Mouse (Mus musculus): ENCODE measurements around the gene Lmo2. TPM values are rescaled to one million over a fixed set of nuclear protein-coding genes. Genes with fewer than 3 reads are reported as not detected.

Gene Lmo2
- polyA plus RNA-seq, 1 experiment from 2014 or later: 41.9 TPM

GRCm38 (mm10) chr2:103947982-103948655 is 9.7 kb upstream of the Lmo2 start:
- DNase-seq (ENCODE audit: low spot score) (no peak), ATAC-seq (replicated peaks; ENCODE audit: low FRiP score) (no peak)
- Histone ChIP-seq H3K4me3 (ENCODE audit: low read depth, low read length) (no peak overlapping the region), H3K4me1 (replicated peaks; ENCODE audit: control insufficient read depth, insufficient read depth, low read length) (no peaks in the 10 kb centered on the region), H3K9me3 (ENCODE audit: control insufficient read depth, low read length) (no peaks in the 10 kb centered on the region), H3K36me3 (ENCODE audit: control insufficient read depth, insufficient read depth, low read length) (no peaks in the 10 kb centered on the region), H3K27me3 (ENCODE audit: control insufficient read depth, insufficient read depth, low read length) (no peaks in the 10 kb centered on the region), H3K9ac (ENCODE audit: low read length) (no peak overlapping the region), H3K27ac (ENCODE audit: low read depth, low read length) (no peak overlapping the region), H3K4me2 (ENCODE audit: low read depth, low read length, severe bottlenecking) (no peak overlapping the region)
- 67% methylated on average over 8 of the region's 8 CpGs for WGBS

GRCm38 (mm10) chr2:103953050-103953835 is 4.5 kb upstream of the Lmo2 start:
- Histone ChIP-seq H3K36me3 (ENCODE audit: control insufficient read depth, insufficient read depth, low read length) (no peaks in the 10 kb centered on the region), H3K27ac (ENCODE audit: low read depth, low read length) (no peak overlapping the region), H3K4me2 (ENCODE audit: low read depth, low read length, severe bottlenecking) (no peak overlapping the region), H3K27me3 (ENCODE audit: control insufficient read depth, insufficient read depth, low read length) (no peaks in the 10 kb centered on the region), H3K4me1 (replicated peaks; ENCODE audit: control insufficient read depth, insufficient read depth, low read length) (no peaks in the 10 kb centered on the region), H3K9me3 (ENCODE audit: control insufficient read depth, low read length) (no peaks in the 10 kb centered on the region), H3K4me3 (ENCODE audit: low read depth, low read length) (no peak overlapping the region), H3K9ac (ENCODE audit: low read length) (no peak overlapping the region)
- no peak for ATAC-seq (replicated peaks; ENCODE audit: low FRiP score)
- 92% methylated on average over 6 of the region's 6 CpGs for WGBS
- DNase-seq (ENCODE audit: low spot score): no peak

GRCm38 (mm10) chr2:103955714-103956113 is 2.1 kb upstream of the Lmo2 start:
- ATAC-seq (replicated peaks; ENCODE audit: low FRiP score): no peak
- H3K9me3 ChIP-seq (ENCODE audit: control insufficient read depth, low read length): no peaks in the 10 kb centered on the region
- DNase-seq (ENCODE audit: low spot score): no peak
- H3K9ac ChIP-seq (ENCODE audit: low read length): no peak overlapping the region
- no peaks in the 10 kb centered on the region for H3K4me1 ChIP-seq (replicated peaks; ENCODE audit: control insufficient read depth, insufficient read depth, low read length)
- WGBS: 81% methylated on average over 3 of the region's 3 CpGs
- H3K36me3 ChIP-seq (ENCODE audit: control insufficient read depth, insufficient read depth, low read length): no peaks in the 10 kb centered on the region
- no peak overlapping the region for H3K4me2 ChIP-seq (ENCODE audit: low read depth, low read length, severe bottlenecking)
- no peak overlapping the region for H3K4me3 ChIP-seq (ENCODE audit: low read depth, low read length)
- H3K27ac ChIP-seq (ENCODE audit: low read depth, low read length): no peak overlapping the region
- H3K27me3 ChIP-seq (ENCODE audit: control insufficient read depth, insufficient read depth, low read length): no peaks in the 10 kb centered on the region

- Histone ChIP-seq H3K9ac (ENCODE audit: low read length) (no peak overlapping the region), H3K4me1 (replicated peaks; ENCODE audit: control insufficient read depth, insufficient read depth, low read length) (no peaks in the 10 kb centered on the region), H3K36me3 (ENCODE audit: control insufficient read depth, insufficient read depth, low read length) (no peaks in the 10 kb centered on the region), H3K27me3 (ENCODE audit: control insufficient read depth, insufficient read depth, low read length) (no peaks in the 10 kb centered on the region), H3K4me3 (ENCODE audit: low read depth, low read length) (no peak overlapping the region), H3K4me2 (ENCODE audit: low read depth, low read length, severe bottlenecking) (no peak overlapping the region), H3K9me3 (ENCODE audit: control insufficient read depth, low read length) (no peaks in the 10 kb centered on the region), H3K27ac (ENCODE audit: low read depth, low read length) (no peak overlapping the region)
- WGBS: 85% methylated on average over 6 of the region's 6 CpGs
- DNase-seq (ENCODE audit: low spot score) (no peak), ATAC-seq (replicated peaks; ENCODE audit: low FRiP score) (no peak)
Measured at GRCm38 (mm10) chr2:103956867-103957266, 919 bp upstream of the Lmo2 start.

- Histone ChIP-seq H3K27me3 (ENCODE audit: control insufficient read depth, insufficient read depth, low read length) (no peaks in the 10 kb centered on the region), H3K9ac (ENCODE audit: low read length) (no peak overlapping the region), H3K36me3 (ENCODE audit: control insufficient read depth, insufficient read depth, low read length) (no peaks in the 10 kb centered on the region), H3K27ac (ENCODE audit: low read depth, low read length) (no peak overlapping the region), H3K4me3 (ENCODE audit: low read depth, low read length) (no peak overlapping the region), H3K4me2 (ENCODE audit: low read depth, low read length, severe bottlenecking) (no peak overlapping the region), H3K9me3 (ENCODE audit: control insufficient read depth, low read length) (no peaks in the 10 kb centered on the region), H3K4me1 (replicated peaks; ENCODE audit: control insufficient read depth, insufficient read depth, low read length) (no peaks in the 10 kb centered on the region)
- ATAC-seq (replicated peaks; ENCODE audit: low FRiP score) (no peak), DNase-seq (ENCODE audit: low spot score) (no peak)
- WGBS: 84% methylated on average over 3 of the region's 3 CpGs
Measured at GRCm38 (mm10) chr2:103958634-103959033, 848 bp downstream of the Lmo2 start.

GRCm38 (mm10) chr2:103959066-103959465 is 1.3 kb downstream of the Lmo2 start:
- ATAC-seq (replicated peaks; ENCODE audit: low FRiP score) (no peak), DNase-seq (ENCODE audit: low spot score) (no peak)
- 92% methylated on average over 5 of the region's 5 CpGs for WGBS
- no peaks in the 10 kb centered on the region for H3K4me1 ChIP-seq (replicated peaks; ENCODE audit: control insufficient read depth, insufficient read depth, low read length)
- no peak overlapping the region for H3K4me2 ChIP-seq (ENCODE audit: low read depth, low read length, severe bottlenecking)
- no peaks in the 10 kb centered on the region for H3K36me3 ChIP-seq (ENCODE audit: control insufficient read depth, insufficient read depth, low read length)
- no peaks in the 10 kb centered on the region for H3K9me3 ChIP-seq (ENCODE audit: control insufficient read depth, low read length)
- no peak overlapping the region for H3K9ac ChIP-seq (ENCODE audit: low read length)
- H3K4me3 ChIP-seq (ENCODE audit: low read depth, low read length): no peak overlapping the region
- no peaks in the 10 kb centered on the region for H3K27me3 ChIP-seq (ENCODE audit: control insufficient read depth, insufficient read depth, low read length)
- no peak overlapping the region for H3K27ac ChIP-seq (ENCODE audit: low read depth, low read length)

GRCm38 (mm10) chr2:103959574-103959973 is 1.8 kb downstream of the Lmo2 start:
- DNase-seq (ENCODE audit: low spot score): no peak

GRCm38 (mm10) chr2:103962349-103962748 is 4.6 kb downstream of the Lmo2 start:
- DNase-seq (ENCODE audit: low spot score) (no peak), ATAC-seq (replicated peaks; ENCODE audit: low FRiP score) (no peak)
- Histone ChIP-seq H3K9me3 (ENCODE audit: control insufficient read depth, low read length) (no peaks in the 10 kb centered on the region), H3K4me2 (ENCODE audit: low read depth, low read length, severe bottlenecking) (no peak overlapping the region), H3K4me1 (replicated peaks; ENCODE audit: control insufficient read depth, insufficient read depth, low read length) (no peaks in the 10 kb centered on the region), H3K27me3 (ENCODE audit: control insufficient read depth, insufficient read depth, low read length) (no peaks in the 10 kb centered on the region), H3K9ac (ENCODE audit: low read length) (no peak overlapping the region), H3K27ac (ENCODE audit: low read depth, low read length) (no peak overlapping the region), H3K36me3 (ENCODE audit: control insufficient read depth, insufficient read depth, low read length) (no peaks in the 10 kb centered on the region), H3K4me3 (ENCODE audit: low read depth, low read length) (no peak overlapping the region)
- WGBS: 72% methylated on average over 4 of the region's 4 CpGs

More at GRCm38 (mm10) chr2:103959574-103959973, 1.8 kb downstream of the Lmo2 start:
- H3K4me3 ChIP-seq (ENCODE audit: low read depth, low read length): no peak overlapping the region
- no peak overlapping the region for H3K4me2 ChIP-seq (ENCODE audit: low read depth, low read length, severe bottlenecking)
- no peaks in the 10 kb centered on the region for H3K4me1 ChIP-seq (replicated peaks; ENCODE audit: control insufficient read depth, insufficient read depth, low read length)
- no peak for ATAC-seq (replicated peaks; ENCODE audit: low FRiP score)
- no peaks in the 10 kb centered on the region for H3K36me3 ChIP-seq (ENCODE audit: control insufficient read depth, insufficient read depth, low read length)
- H3K9ac ChIP-seq (ENCODE audit: low read length): no peak overlapping the region
- H3K9me3 ChIP-seq (ENCODE audit: control insufficient read depth, low read length): no peaks in the 10 kb centered on the region
- no peak overlapping the region for H3K27ac ChIP-seq (ENCODE audit: low read depth, low read length)
- H3K27me3 ChIP-seq (ENCODE audit: control insufficient read depth, insufficient read depth, low read length): no peaks in the 10 kb centered on the region
- 92% methylated on average over 6 of the region's 6 CpGs for WGBS
